In genomic region chr5:136840036-136840435, GRCm38 (mm10) we compare ENCODE assay signal across 8 mouse cellular contexts. TPM values are rescaled to one million over a fixed set of nuclear protein-coding genes. Genes with fewer than 3 reads are reported as not detected.
DNase-seq lines count a peak whose midpoint lies in the region; ATAC-seq and TF ChIP-seq lines count a peak whose summit lies in the region.

No protein-coding gene starts in this region.

- intact Hi-C loops in heart, postnatal 14 days (cut with DNase I) = loop anchor here (1.0 kb wide), 1 partner anchor 41 kb away; no protein-coding TSS in a partner anchor
- intact Hi-C loops in left cerebral cortex, postnatal 4 days (cut with DNase I) = no loop called here

- H3K27me3 ChIP-seq in G1E (ENCODE audit: insufficient read depth, low read length) = no peaks in the 10 kb centered on the region

- TF ChIP-seq CTCF in G1E (IDR thresholded peaks at IDR 0.05; ENCODE audit: low read depth, low read length) = peak; percentile 54

- H3K36me3 ChIP-seq in G1E (replicated peaks) = no peaks in the 10 kb centered on the region

- DNase-seq in kidney, adult 18-20 months = peak; percentile 57
- DNase-seq in kidney, adult 11 months = no peak
- DNase-seq in G1E (ENCODE audit: low spot score) (no peak), MN1 (ENCODE audit: low spot score) (no peak)
- peak; percentile 65 to 81 for DNase-seq in heart, postnatal 14 days
- peak; percentile 63 for DNase-seq in left cerebral cortex, postnatal 4 days
- peak; percentile 58 for DNase-seq in right cerebral cortex, postnatal 14 days

- H3K4me3 ChIP-seq in G1E (ENCODE audit: low read depth, low read length) = no peak overlapping the region

- H3K4me1 ChIP-seq in G1E (ENCODE audit: insufficient read depth, low read depth, low read length) = no peaks in the 10 kb centered on the region

- H3K9me3 ChIP-seq in G1E (replicated peaks) = no peaks in the 10 kb centered on the region

- ATAC-seq in G1E (ENCODE audit: extremely low read depth, insufficient number of reproducible peaks, low FRiP score, poor library complexity, severe bottlenecking) = no peak
- peak; percentile 63; the same call in 1 of the 2 replicates for ATAC-seq in common myeloid progenitor, adult 5-6 weeks (replicated peaks; ENCODE audit: low read depth, poor library complexity, severe bottlenecking)

RNA-seq across cellular contexts. Expression of gene Col26a1, which starts 43.0 kb away (rescaled TPM):
- total RNA-seq in G1E (2014; fragmentation: Nextera tagmentation) = not detected in 2 replicates
- 0.23 and 0.38 TPM in 2 replicates for total RNA-seq in G1E (2017)
- not detected in 2 replicates for polyA plus RNA-seq in G1E (2012)
- not detected in 2 replicates for total RNA-seq in common myeloid progenitor, adult 5-6 weeks (2017)
- 1 to 10 TPM; 5.2 to 6.6 TPM for total RNA-seq in heart, postnatal 14 days (2021)
- 10 to 100 TPM; 28.0 to 28.6 TPM for total RNA-seq in left cerebral cortex, postnatal 4 days (2021)

Comparison
In these comparisons a context has a peak if more than half of its experiments do, and no peak if none do; other contexts are left out.
1. DNase-seq: peak in kidney, adult 18-20 months (single experiment), heart, postnatal 14 days (2 of 2), left cerebral cortex, postnatal 4 days (single experiment) and right cerebral cortex, postnatal 14 days (single experiment); none in kidney, adult 11 months (single experiment), G1E (single experiment) and MN1 (single experiment).